Mouse (Mus musculus) lung, adult 2 months (tissue): ENCODE data around the gene Mgmt. TPM values are rescaled to one million over a fixed set of nuclear protein-coding genes. Genes with fewer than 3 reads are reported as not detected.

Experiments
- DNase-seq: peaks from one replicate; pipeline ENCODE4 v3.0.0; 2022
- H3K4me1 ChIP-seq: fragments of 200-500 bp; 2 replicates; pipeline ENCODE4 v1.6.1; 2011; ENCODE audit warnings: low read length; ENCODE audit not compliant: control insufficient read depth, insufficient read depth
- H3K4me3 ChIP-seq: fragments of 200-500 bp; replicated peaks from 2 replicates; pipeline ENCODE3; 2011; ENCODE audit warnings: low read depth, mild to moderate bottlenecking, control low read depth, low read length; ENCODE audit errors: extremely low read depth
- CTCF ChIP-seq: fragments of 200-500 bp; IDR thresholded peaks from 2 replicates; pipeline ENCODE4 v1.5.1; 2011; ENCODE audit warnings: mild to moderate bottlenecking, low read length, control low read depth; ENCODE audit not compliant: insufficient read depth
- POLR2A ChIP-seq: fragments of 200-500 bp; IDR thresholded peaks from 2 replicates; pipeline ENCODE4 v1.6.1; 2011; ENCODE audit warnings: low read depth, mild to moderate bottlenecking, control low read depth, low read length, borderline replicate concordance; ENCODE audit errors: extremely low read depth
- WGBS: fragments of 180-500 bp; shearing (Covaris S2); methylation state at CpG from one replicate; pipeline ENCODE4 v1.1.7; 2018; 5-methylcytosine and 5-hydroxymethylcytosine counted together
- polyA plus RNA-seq: library from polyadenylated mRNA; depleted of rRNA; stranded (reverse); fragments of >200 nt; gene quantifications from 2 replicates; pipeline ENCODE4 v1.2.3, GENCODE M21; 2012

Gene Mgmt
- polyA plus RNA-seq, 1 experiment = 1.7 TPM

DNA sequence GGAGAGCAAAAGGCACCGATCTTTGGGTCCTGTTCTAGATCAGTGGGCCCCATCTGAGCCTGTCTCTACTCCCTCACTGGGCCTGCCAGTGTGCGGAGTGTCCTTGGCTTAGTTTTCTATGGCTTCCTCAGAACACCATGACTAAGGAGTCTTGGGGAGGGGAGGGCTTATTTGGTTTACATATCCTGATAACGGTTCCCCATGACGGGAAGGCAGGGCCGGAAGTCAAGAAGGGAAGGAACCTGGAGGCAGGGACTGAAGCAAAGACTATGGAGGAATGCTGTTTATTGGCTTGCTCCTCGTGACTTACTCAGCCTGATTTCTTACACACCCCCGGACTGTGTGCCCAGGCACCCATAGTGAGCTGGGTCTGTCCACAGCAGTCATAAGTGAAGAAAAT, 1.4 kb downstream of the Mgmt start:
- Histone ChIP-seq H3K4me1 (peaks cover 7% of the 10 kb centered on the region), H3K4me3 (no peak overlapping the region)
- TF ChIP-seq POLR2A (no peak), CTCF (no peak)
- WGBS = 77% methylated on average over 7 of the region's 7 CpGs
- no peak for DNase-seq

DNA sequence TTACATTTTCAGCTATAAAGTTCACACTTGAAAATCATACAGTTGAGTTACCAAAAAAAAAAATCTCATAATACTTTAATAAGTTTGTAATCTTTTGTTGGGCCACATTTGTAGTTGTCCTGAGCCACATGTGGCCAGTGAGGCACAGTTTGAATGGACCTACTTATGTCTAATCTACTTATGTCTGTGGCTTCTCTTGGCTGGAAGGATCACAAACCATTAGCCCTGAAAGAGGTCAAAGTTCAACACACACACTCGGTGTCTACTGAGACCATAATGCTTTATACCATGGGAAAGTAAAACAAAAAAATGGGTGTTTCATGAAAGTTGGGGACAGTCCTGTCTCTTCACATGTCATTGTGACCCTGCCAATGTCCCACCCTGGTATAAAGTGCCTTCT, 3.1 kb downstream of the Mgmt start:
- WGBS = 38% methylated on average over 1 of the region's 1 CpGs

DNA sequence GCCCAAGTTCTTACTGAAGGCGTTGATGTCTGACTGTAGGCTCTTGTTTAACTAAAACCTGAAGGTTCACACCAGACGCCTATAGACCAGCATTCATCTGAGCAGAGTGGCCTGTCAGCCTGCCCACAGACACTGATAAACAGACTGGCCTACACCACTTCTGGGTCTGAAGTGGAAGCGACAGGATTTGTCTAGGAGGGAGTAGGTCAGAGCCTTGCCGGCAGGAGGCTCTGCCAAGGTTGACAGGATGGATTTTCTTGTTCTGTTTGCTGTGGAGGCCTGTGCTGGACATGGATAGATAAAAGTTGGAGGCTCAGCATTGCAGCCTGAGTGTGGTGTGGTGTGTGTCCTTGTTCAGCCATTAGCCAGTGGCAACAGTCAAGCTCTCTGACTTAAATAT, 3.6 kb downstream of the Mgmt start:
- Histone ChIP-seq H3K4me3 (no peak overlapping the region), H3K4me1 (peaks cover 7% of the 10 kb centered on the region)
- WGBS = 46% methylated on average over 4 of the region's 4 CpGs
- TF ChIP-seq CTCF (no peak), POLR2A (no peak)
- DNase-seq = no peak

More for the DNA sequence above, 3.1 kb downstream of the Mgmt start:
- H3K4me1 ChIP-seq = peaks cover 7% of the 10 kb centered on the region
- TF ChIP-seq POLR2A (no peak), CTCF (no peak)
- H3K4me3 ChIP-seq = no peak overlapping the region
- no peak for DNase-seq

DNA sequence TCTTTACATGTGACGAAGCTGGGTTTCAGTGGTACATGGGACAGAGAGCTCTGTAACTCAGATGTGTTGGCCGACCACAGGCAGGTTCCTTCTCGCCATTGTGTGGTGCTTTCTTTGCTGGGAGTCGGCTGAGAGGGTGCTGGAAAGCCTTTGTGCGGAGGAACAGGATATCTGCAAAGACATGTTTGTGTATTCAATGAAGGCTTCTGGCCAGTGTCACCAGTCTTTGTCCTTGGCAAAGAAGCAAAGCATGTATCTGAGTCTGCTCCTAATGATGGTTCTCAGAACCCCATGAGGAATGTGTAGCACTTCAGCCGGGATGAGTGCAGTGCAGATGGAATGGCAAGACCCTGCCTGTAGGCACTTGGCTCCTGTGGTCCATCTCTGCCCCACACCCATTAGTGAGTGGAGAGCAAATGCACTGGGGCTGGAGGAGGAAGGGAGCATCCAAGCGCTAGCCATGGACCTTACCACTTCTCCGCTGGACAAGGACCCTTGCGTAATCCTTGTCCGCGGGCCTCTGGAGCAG, 14.3 kb downstream of the Mgmt start:
- no peaks in the 10 kb centered on the region for H3K4me1 ChIP-seq
- no peak overlapping the region for H3K4me3 ChIP-seq
- TF ChIP-seq POLR2A (no peak), CTCF (no peak)
- DNase-seq = no peak
- 82% methylated on average over 11 of the region's 11 CpGs for WGBS

DNA sequence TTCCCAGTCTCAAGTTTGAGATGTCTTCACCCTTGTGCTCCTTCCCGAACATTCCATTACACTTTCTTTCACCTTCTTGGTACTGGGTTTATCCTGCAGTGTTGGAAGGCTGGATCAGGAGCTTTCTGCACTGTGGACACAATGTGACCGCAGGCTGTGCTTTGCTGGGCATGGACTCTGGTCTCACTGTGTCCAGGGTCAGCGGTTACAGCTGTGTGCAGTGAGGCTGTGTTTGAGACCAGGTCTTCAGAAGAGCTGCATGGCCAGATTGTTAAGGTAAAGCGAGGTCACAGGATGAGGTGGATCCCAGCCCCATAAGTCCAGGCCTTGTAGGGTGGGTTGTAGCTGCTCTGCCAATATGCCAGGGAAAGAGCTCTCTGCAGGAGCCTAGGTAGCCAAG, 18.5 kb downstream of the Mgmt start:
- H3K4me1 ChIP-seq = no peaks in the 10 kb centered on the region
- TF ChIP-seq POLR2A = no peak
- no peak for TF ChIP-seq CTCF
- no peak overlapping the region for H3K4me3 ChIP-seq
- DNase-seq = no peak
- WGBS = 94% methylated on average over 4 of the region's 4 CpGs

DNA sequence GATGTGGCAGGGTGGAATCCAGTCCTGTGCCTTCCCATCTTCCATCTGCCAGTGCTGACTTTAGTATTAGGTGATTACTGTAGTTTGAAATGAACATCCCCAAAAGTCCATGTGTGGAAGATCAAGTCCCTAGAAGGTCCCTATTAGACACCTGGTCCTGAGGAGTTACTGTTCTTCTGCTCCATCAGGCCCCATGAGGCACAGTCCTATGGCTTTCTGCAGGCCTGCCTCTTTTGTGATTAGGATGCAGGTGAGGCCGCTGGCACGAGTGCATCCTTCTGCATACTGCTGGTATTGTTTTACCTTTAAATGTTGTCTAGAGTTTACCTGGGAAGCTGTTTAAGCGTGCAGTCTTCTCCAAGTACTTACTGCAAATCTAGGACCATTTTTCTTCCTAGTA, 21.6 kb downstream of the Mgmt start:
- no peak for DNase-seq
- 86% methylated on average over 3 of the region's 3 CpGs for WGBS
- H3K4me3 ChIP-seq = no peak overlapping the region
- no peaks in the 10 kb centered on the region for H3K4me1 ChIP-seq
- no peak for TF ChIP-seq CTCF
- no peak for TF ChIP-seq POLR2A

DNA sequence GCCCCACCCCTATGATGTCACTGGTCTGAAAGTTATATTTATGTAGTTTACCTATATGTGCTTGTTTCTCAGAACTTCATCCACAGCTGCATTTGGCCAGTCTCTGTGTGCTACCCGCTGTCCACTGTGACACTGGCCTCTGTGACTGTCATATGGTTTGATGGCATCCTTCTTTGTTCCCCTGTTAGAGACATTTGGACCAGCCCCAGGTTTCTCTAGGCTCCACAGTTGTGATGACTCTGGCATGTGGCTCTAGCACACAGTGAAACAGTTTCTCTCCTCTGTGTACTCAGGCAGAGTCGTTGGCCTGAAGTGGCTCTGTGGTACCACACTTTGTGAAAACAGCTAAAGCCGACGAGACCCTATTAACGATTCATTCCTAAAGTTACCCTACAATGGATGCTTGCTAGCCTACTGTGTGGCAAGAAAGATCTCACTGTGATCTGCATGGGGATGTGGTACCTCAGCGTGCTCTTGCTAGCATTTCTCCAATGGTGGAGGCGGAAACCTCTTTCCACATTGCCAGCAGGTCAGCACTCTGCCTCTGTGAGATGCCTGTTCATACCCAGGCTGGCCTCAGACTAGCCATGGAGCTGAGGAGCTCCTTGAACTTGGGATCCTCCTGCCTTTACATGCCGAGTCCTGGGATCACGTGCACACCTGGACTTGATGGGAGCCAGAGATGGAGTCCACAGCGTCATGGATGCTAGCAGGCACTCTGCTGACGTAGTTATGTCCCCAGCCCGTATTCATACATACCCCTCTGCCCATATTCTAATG, 26.8 kb downstream of the Mgmt start:
- WGBS = 85% methylated on average over 12 of the region's 12 CpGs
- no peaks in the 10 kb centered on the region for H3K4me1 ChIP-seq
- TF ChIP-seq POLR2A = no peak
- H3K4me3 ChIP-seq = no peak overlapping the region
- no peak for DNase-seq

DNA sequence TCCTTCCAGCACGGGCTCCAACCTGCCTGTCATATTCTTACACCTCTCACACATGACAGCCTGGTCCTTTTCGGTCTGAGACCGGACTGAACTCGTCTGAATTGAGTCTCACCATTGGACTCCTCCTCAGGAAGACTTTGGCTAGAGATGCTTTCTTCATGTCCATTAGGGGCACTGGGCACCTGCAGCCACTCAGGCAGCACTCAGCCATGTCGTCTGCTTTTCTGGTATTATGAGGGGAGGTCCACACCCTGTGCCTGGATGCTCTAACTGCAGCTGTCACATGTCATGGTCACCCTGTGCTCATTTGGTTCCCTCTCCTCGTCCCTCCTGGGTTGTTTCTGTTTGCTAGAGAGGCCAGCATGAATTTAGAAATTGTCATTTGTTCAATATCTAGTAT, 27.8 kb downstream of the Mgmt start:
- no peak overlapping the region for H3K4me3 ChIP-seq
- no peaks in the 10 kb centered on the region for H3K4me1 ChIP-seq
- no peak for TF ChIP-seq CTCF
- no peak for TF ChIP-seq POLR2A
- WGBS = 51% methylated on average over 6 of the region's 6 CpGs
- no peak for DNase-seq

DNA sequence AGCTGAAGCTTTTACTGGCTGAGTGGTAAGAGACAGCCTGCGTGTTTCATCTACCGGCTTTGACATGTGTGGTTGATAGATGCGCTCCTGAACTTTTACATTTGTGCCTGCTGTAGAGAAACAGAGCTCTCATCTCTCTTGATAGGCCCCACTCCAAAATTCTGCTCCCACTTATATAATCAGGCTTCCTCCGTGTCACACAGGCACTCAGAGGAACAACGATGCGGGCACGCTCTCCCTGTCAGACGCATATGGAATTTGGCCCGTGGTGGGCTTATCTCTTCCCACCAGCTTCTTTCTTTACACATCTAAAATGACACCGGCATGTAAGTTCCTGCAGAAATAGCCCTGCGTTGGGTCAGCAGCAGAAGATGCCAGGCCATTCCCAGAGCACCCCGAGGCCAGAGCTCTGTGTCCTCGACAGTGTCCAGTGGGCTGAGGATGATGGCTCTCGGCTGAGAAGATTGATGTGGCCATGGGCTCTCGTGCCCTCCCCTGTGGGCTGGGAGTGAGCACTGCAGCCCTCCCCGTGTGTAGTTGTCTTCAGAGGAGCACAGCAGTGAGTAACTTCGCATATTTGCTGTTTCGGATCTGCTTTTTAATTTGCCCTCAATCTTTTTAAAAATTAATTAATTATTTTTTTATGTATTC, 30.3 kb downstream of the Mgmt start:
- DNase-seq = no peak
- Histone ChIP-seq H3K4me3 (no peak overlapping the region), H3K4me1 (no peaks in the 10 kb centered on the region)
- 50% methylated on average over 18 of the region's 18 CpGs for WGBS
- TF ChIP-seq CTCF (no peak), POLR2A (no peak)

DNA sequence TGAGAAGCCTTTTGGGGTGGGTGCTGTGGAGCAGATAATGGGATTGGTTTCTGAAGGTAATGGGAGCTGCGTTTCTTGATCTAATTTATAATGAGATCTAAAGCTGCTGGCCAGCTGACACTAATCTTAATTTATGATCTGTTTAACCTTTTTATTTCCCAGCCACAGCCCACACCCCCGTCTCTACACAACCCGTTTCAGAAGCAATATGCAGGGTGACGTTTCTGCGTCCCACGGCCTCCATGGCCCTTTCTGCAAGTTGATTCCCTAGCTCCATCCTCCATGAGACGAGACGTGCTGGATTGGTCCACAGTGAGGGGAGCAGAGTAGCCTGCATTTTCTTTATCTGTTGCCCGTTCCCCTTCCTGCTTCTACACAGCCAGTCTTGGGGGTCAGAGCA, 31.8 kb downstream of the Mgmt start:
- no peak overlapping the region for H3K4me3 ChIP-seq
- TF ChIP-seq CTCF = no peak
- no peak for TF ChIP-seq POLR2A
- DNase-seq = no peak
- H3K4me1 ChIP-seq = no peaks in the 10 kb centered on the region
- 89% methylated on average over 9 of the region's 9 CpGs for WGBS
